Mouse (Mus musculus): ENCODE measurements around the gene Mef2b.

- TF ChIP-seq CTCF (IDR thresholded peaks at IDR 0.05; ENCODE audit: low read depth) (no peak), EP300 (IDR thresholded peaks at IDR 0.05; ENCODE audit: low read depth) (no peak)
These were observed 4.6 kb upstream of the Mef2b start for GRCm38 (mm10) chr8:70134931-70135330.
